Mouse (Mus musculus): ENCODE data around the gene Rpe. TPM values are rescaled to one million over a fixed set of nuclear protein-coding genes. Genes with fewer than 3 reads are reported as not detected.

Rpe gene
- polyA plus RNA-seq, 1 experiment, result 22.7 TPM

Other genes starting within 250 kb of the Rpe start
- 0.04 and 0.23 TPM in 2 replicates for gene Unc80, start 232.5 kb upstream of the Rpe start, polyA plus RNA-seq (2012; rRNA removed)
- 2.7 and 3.1 TPM in 2 replicates for gene Kansl1l, start 116.7 kb downstream of the Rpe start, polyA plus RNA-seq (2012; rRNA removed)
- gene Acadl, start 162.4 kb downstream of the Rpe start, polyA plus RNA-seq (2012; rRNA removed), result 32.3 and 45.6 TPM in 2 replicates
- 12.5 and 15.6 TPM in 2 replicates for gene Myl1, start 244.6 kb downstream of the Rpe start, polyA plus RNA-seq (2012; rRNA removed)